Mouse (Mus musculus) liver, adult 2 months (tissue): ENCODE results near the gene Sowahb. TPM values are rescaled to one million over a fixed set of nuclear protein-coding genes. Genes with fewer than 3 reads are reported as not detected.

Experiments used
- DNase-seq: peaks from one replicate; pipeline ENCODE4 v3.0.0-alpha.2; 2011; ENCODE audit warnings: low read depth, low spot score; ENCODE audit errors: extremely low read depth
- H3K27ac ChIP-seq: fragments of 200-500 bp; replicated peaks from 2 replicates; pipeline ENCODE4 v1.5.1; 2012; ENCODE audit warnings: low read depth, mild to moderate bottlenecking, control low read depth, inconsistent platforms, low read length; ENCODE audit not compliant: insufficient read depth
- H3K27me3 ChIP-seq: fragments of 200-500 bp; 2 replicates; pipeline ENCODE4 v1.6.1; 2012; ENCODE audit warnings: mild to moderate bottlenecking, moderate library complexity, low read length, inconsistent platforms; ENCODE audit not compliant: control insufficient read depth, insufficient read depth
- H3K36me3 ChIP-seq: fragments of 200-500 bp; 2 replicates; pipeline ENCODE4 v1.6.1; 2012; ENCODE audit warnings: low read length, inconsistent platforms; ENCODE audit not compliant: control insufficient read depth, insufficient read depth
- H3K4me1 ChIP-seq: fragments of 200-500 bp; 2 replicates; pipeline ENCODE4 v1.6.1; 2011; ENCODE audit warnings: low read length; ENCODE audit not compliant: control insufficient read depth, insufficient read depth
- H3K4me3 ChIP-seq: fragments of 200-500 bp; 2 replicates; pipeline ENCODE4 v1.5.1; 2011; ENCODE audit warnings: low read depth, mild to moderate bottlenecking, control low read depth, low read length, moderate library complexity; ENCODE audit not compliant: insufficient read depth
- H3K79me2 ChIP-seq: fragments of 200-500 bp; 2 replicates; pipeline ENCODE4 v1.6.1; 2012; ENCODE audit warnings: inconsistent platforms, mild to moderate bottlenecking, low read length, moderate library complexity; ENCODE audit not compliant: control insufficient read depth, insufficient read depth
- H3K9ac ChIP-seq: fragments of 200-500 bp; 2 replicates; pipeline ENCODE4 v1.6.1; 2012; ENCODE audit warnings: low read depth, mild to moderate bottlenecking, control low read depth, inconsistent platforms, low read length
- CTCF ChIP-seq: fragments of 200-500 bp; IDR thresholded peaks from 2 replicates; pipeline ENCODE4 v1.5.1; 2011; ENCODE audit warnings: low read depth, low read length, control low read depth
- POLR2A ChIP-seq: fragments of 200-500 bp; IDR thresholded peaks from 2 replicates; pipeline ENCODE4 v1.6.1; 2011; ENCODE audit warnings: low read length, control low read depth; ENCODE audit not compliant: insufficient read depth; ENCODE audit errors: extremely low read depth
- WGBS: fragments of 180-500 bp; shearing (Covaris S2); methylation state at CpG from one replicate; pipeline ENCODE4 v1.1.7; 2018; 5-methylcytosine and 5-hydroxymethylcytosine counted together
- polyA plus RNA-seq: library from polyadenylated mRNA; depleted of rRNA; stranded (reverse); fragments of >200 nt; gene quantifications from 2 replicates; pipeline ENCODE4 v1.2.3, GENCODE M21; 2012
- total RNA-seq: library from RNA; depleted of rRNA; stranded (reverse); fragments of >200 nt; gene quantifications from 2 replicates; pipeline ENCODE4 v1.2.3, GENCODE M21; 2014

Sowahb gene
- total and polyA plus RNA-seq, 2 experiments: 1.2 to 3.4 TPM

- 79% methylated on average over 3 of the region's 3 CpGs for WGBS
- H3K36me3 ChIP-seq: no peaks in the 10 kb centered on the region
- H3K79me2 ChIP-seq: peaks cover 4% of the 10 kb centered on the region; the same call in 1 of the 2 replicates
- TF ChIP-seq POLR2A (no peak), CTCF (no peak)
- no peaks in the 10 kb centered on the region for H3K27me3 ChIP-seq
- no peak for DNase-seq
- peaks cover 4% of the 10 kb centered on the region; the same call in 1 of the 2 replicates for H3K4me1 ChIP-seq
- no peak overlapping the region for H3K4me3 ChIP-seq
- no peak overlapping the region for H3K27ac ChIP-seq
- no peak overlapping the region for H3K9ac ChIP-seq
These were observed 46.4 kb upstream of the Sowahb start for GRCm38 (mm10) chr5:93091266-93091665.

GRCm38 (mm10) chr5:93085900-93086299 is 41.1 kb upstream of the Sowahb start:
- Histone ChIP-seq H3K4me1 (no peaks in the 10 kb centered on the region), H3K9ac (no peak overlapping the region), H3K4me3 (no peak overlapping the region), H3K79me2 (no peaks in the 10 kb centered on the region), H3K27me3 (no peaks in the 10 kb centered on the region), H3K36me3 (no peaks in the 10 kb centered on the region), H3K27ac (no peak overlapping the region)
- DNase-seq: no peak
- 91% methylated on average over 4 of the region's 4 CpGs for WGBS
- TF ChIP-seq POLR2A: no peak
- TF ChIP-seq CTCF: no peak

- WGBS: 50% methylated on average over 4 of the region's 4 CpGs
- Histone ChIP-seq H3K4me3 (no peak overlapping the region), H3K27me3 (no peaks in the 10 kb centered on the region), H3K4me1 (no peaks in the 10 kb centered on the region), H3K79me2 (no peaks in the 10 kb centered on the region), H3K27ac (no peak overlapping the region), H3K36me3 (no peaks in the 10 kb centered on the region), H3K9ac (no peak overlapping the region)
- peak; percentile 9 for DNase-seq
- TF ChIP-seq CTCF (no peak), POLR2A (no peak)
These were observed 40.3 kb upstream of the Sowahb start for GRCm38 (mm10) chr5:93085015-93085598.

GRCm38 (mm10) chr5:93079596-93079995 is 34.8 kb upstream of the Sowahb start:
- no peak overlapping the region for H3K4me3 ChIP-seq
- H3K27ac ChIP-seq: no peak overlapping the region
- no peaks in the 10 kb centered on the region for H3K4me1 ChIP-seq
- no peak overlapping the region for H3K9ac ChIP-seq
- TF ChIP-seq CTCF: no peak
- no peak for TF ChIP-seq POLR2A
- H3K36me3 ChIP-seq: no peaks in the 10 kb centered on the region
- H3K27me3 ChIP-seq: no peaks in the 10 kb centered on the region
- H3K79me2 ChIP-seq: no peaks in the 10 kb centered on the region
- WGBS: 70% methylated on average over 3 of the region's 3 CpGs
- no peak for DNase-seq

GRCm38 (mm10) chr5:93077661-93078323 is 33.0 kb upstream of the Sowahb start:
- Histone ChIP-seq H3K79me2 (no peaks in the 10 kb centered on the region), H3K4me1 (no peaks in the 10 kb centered on the region), H3K9ac (no peak overlapping the region), H3K27me3 (no peaks in the 10 kb centered on the region), H3K27ac (no peak overlapping the region), H3K36me3 (no peaks in the 10 kb centered on the region), H3K4me3 (no peak overlapping the region)
- no peak for TF ChIP-seq CTCF
- no peak for TF ChIP-seq POLR2A
- 71% methylated on average over 7 of the region's 7 CpGs for WGBS
- DNase-seq: no peak

GRCm38 (mm10) chr5:93060865-93061264 is 16.0 kb upstream of the Sowahb start:
- Histone ChIP-seq H3K36me3 (no peaks in the 10 kb centered on the region), H3K79me2 (no peaks in the 10 kb centered on the region), H3K27me3 (no peaks in the 10 kb centered on the region), H3K4me1 (no peaks in the 10 kb centered on the region), H3K4me3 (no peak overlapping the region), H3K9ac (no peak overlapping the region), H3K27ac (no peak overlapping the region)
- 62% methylated on average over 4 of the region's 4 CpGs for WGBS
- TF ChIP-seq POLR2A (no peak), CTCF (no peak)
- DNase-seq: peak; percentile 34
